Mouse (Mus musculus) CH12.LX (cell line): ENCODE data around the gene App. TPM values are rescaled to one million over a fixed set of nuclear protein-coding genes. Genes with fewer than 3 reads are reported as not detected.

Experiments used
- DNase-seq: peaks from one replicate; pipeline ENCODE4 v3.0.0-alpha.2; 2013; ENCODE audit errors: extremely low read depth
- H3K27ac ChIP-seq: 2 replicates; pipeline ENCODE4 v1.5.1; 2012; ENCODE audit warnings: low read depth, mild to moderate bottlenecking, control low read depth, moderate library complexity; ENCODE audit not compliant: insufficient read depth
- H3K27me3 ChIP-seq: replicated peaks from 2 replicates; pipeline ENCODE3; 2012; ENCODE audit warnings: inconsistent platforms
- H3K36me3 ChIP-seq, 2 experiments: replicated peaks in 1 of 2; 2 replicates each; pipeline versions ENCODE3 to v1.6.1; 2012; ENCODE audit warnings: inconsistent platforms in 1 of 2, low read length in 1 of 2, mild to moderate bottlenecking in 1 of 2, mixed read lengths in 1 of 2, moderate library complexity in 1 of 2; ENCODE audit not compliant: control insufficient read depth in 1 of 2, insufficient read depth in 1 of 2
- H3K4me1 ChIP-seq, 2 experiments: 2 replicates each; pipeline ENCODE4 v1.6.1; 2012; ENCODE audit warnings: inconsistent platforms in 1 of 2, moderate library complexity in 1 of 2; ENCODE audit not compliant: insufficient read depth in 2 of 2, control insufficient read depth in 1 of 2
- H3K4me2 ChIP-seq: 2 replicates; pipeline ENCODE4 v1.6.1; 2012; ENCODE audit warnings: low read depth, mild to moderate bottlenecking, control low read depth; ENCODE audit not compliant: poor library complexity, insufficient read depth, severe bottlenecking
- H3K4me3 ChIP-seq, 3 experiments: fragments of 150-350 bp in 1 of 3; sonication (generic) in 1 of 3; replicated peaks in 1 of 3; 2 replicates each; pipeline versions ENCODE3 to v1.5.1; 2011 to 2012; ENCODE audit warnings: low read depth in 2 of 3, low read length in 2 of 3, mild to moderate bottlenecking in 2 of 3, moderate library complexity in 2 of 3, control low read depth in 1 of 3, improper control_type of control experiment in 1 of 3, inconsistent platforms in 1 of 3, mixed read lengths in 1 of 3; ENCODE audit not compliant: poor library complexity in 1 of 3
- H3K79me2 ChIP-seq: replicated peaks from 2 replicates; pipeline ENCODE4 v1.6.1; 2012; ENCODE audit warnings: mild to moderate bottlenecking, moderate library complexity; ENCODE audit not compliant: control insufficient read depth, poor library complexity, insufficient read depth, severe bottlenecking; ENCODE audit errors: extremely low read depth
- H3K9ac ChIP-seq: 2 replicates; pipeline ENCODE4 v1.6.1; 2012; ENCODE audit warnings: low read depth, mild to moderate bottlenecking, control low read depth, moderate library complexity; ENCODE audit not compliant: insufficient read depth
- H3K9me3 ChIP-seq: replicated peaks from 2 replicates; pipeline ENCODE3; 2012; ENCODE audit warnings: low read length, inconsistent platforms, mixed read lengths
- CTCF ChIP-seq, 2 experiments: IDR thresholded peaks in 1 of 2; conservative IDR thresholded peaks in 1 of 2; 2 replicates each; pipeline ENCODE4 v1.5.1; 2011 to 2012; ENCODE audit warnings: low read depth in 2 of 2, low read length in 2 of 2, improper control_type of control experiment in 1 of 2, inconsistent platforms in 1 of 2, mild to moderate bottlenecking in 1 of 2, moderate library complexity in 1 of 2
- EP300 ChIP-seq: IDR thresholded peaks from 2 replicates; pipeline ENCODE4 v1.6.1; 2011; ENCODE audit warnings: low read length, improper control_type of control experiment
- HCFC1 ChIP-seq: IDR thresholded peaks from 2 replicates; pipeline ENCODE4 v1.6.1; 2012; ENCODE audit warnings: low read depth, mild to moderate bottlenecking, inconsistent platforms, low read length, improper control_type of control experiment
- IRF4 ChIP-seq: IDR thresholded peaks from 2 replicates; pipeline ENCODE4 v1.6.1; 2014; ENCODE audit warnings: low read depth, mild to moderate bottlenecking, inconsistent platforms, low read length, improper control_type of control experiment
- JUND ChIP-seq: conservative IDR thresholded peaks from 2 replicates; pipeline ENCODE4 v1.6.1; 2011; ENCODE audit warnings: low read depth, low read length, improper control_type of control experiment
- KAT2A ChIP-seq: IDR thresholded peaks from 2 replicates; pipeline ENCODE4 v1.6.1; 2012; ENCODE audit warnings: low read length, improper control_type of control experiment, inconsistent platforms; ENCODE audit not compliant: insufficient replicate concordance
- MAZ ChIP-seq: IDR thresholded peaks from 2 replicates; pipeline ENCODE4 v1.6.1; 2012; ENCODE audit warnings: low read depth, mild to moderate bottlenecking, inconsistent platforms, low read length, improper control_type of control experiment, moderate library complexity
- NELFE ChIP-seq: IDR thresholded peaks from 2 replicates; pipeline ENCODE4 v1.6.1; 2011; ENCODE audit warnings: low read depth, low read length, improper control_type of control experiment
- TBP ChIP-seq: conservative IDR thresholded peaks from 2 replicates; pipeline ENCODE4 v1.6.1; 2011; ENCODE audit warnings: low read depth, low read length, improper control_type of control experiment
- UBTF ChIP-seq: IDR thresholded peaks from 2 replicates; pipeline ENCODE4 v1.6.1; 2012; ENCODE audit warnings: low read depth, mild to moderate bottlenecking, inconsistent platforms, low read length, improper control_type of control experiment, moderate library complexity
- USF2 ChIP-seq: conservative IDR thresholded peaks from 2 replicates; pipeline ENCODE4 v1.6.1; 2011; ENCODE audit warnings: low read depth, low read length, improper control_type of control experiment
- ZMIZ1 ChIP-seq: IDR thresholded peaks from 2 replicates; pipeline ENCODE4 v1.6.1; 2012; ENCODE audit warnings: low read depth, mild to moderate bottlenecking, inconsistent platforms, low read length, improper control_type of control experiment
- dilution Hi-C: fragments of 300-500 bp; cut with MboI; formaldehyde crosslinking; loops from 2 replicates; pipeline ENCODE4 v1.14.3; 2020; ENCODE audit warnings: low sequenced_read_pairs; ENCODE audit not compliant: extremely low pct_unique_long_range_greater_than_20kb, extremely low pct_ligation_motif_present
- in situ Hi-C: fragments of 300-500 bp; cut with MboI; formaldehyde crosslinking; loops from 3 replicates; pipeline ENCODE4 v1.14.3; 2019; ENCODE audit warnings: low sequenced_read_pairs, low pct_ligation_motif_present, low pct_unique_long_range_greater_than_20kb, mixed read lengths
- polyA plus RNA-seq: library from polyadenylated mRNA; unstranded; fragments of >175 nt; gene quantifications from 2 replicates; pipeline ENCODE4 v1.2.1, GENCODE M21; 2012; ENCODE audit warnings: low read depth; ENCODE audit not compliant: insufficient read length
- total RNA-seq, 2 experiments: library from RNA; depleted of rRNA; stranded (reverse); fragments of 300-350 nt in 1 of 2; fragments of >200 nt in 1 of 2; gene quantifications; 2 replicates each; pipeline ENCODE4 v1.2.3; 2012 to 2014

Gene App
- total and polyA plus RNA-seq, 3 experiments, result 31.1 to 99.2 (median 84.1) TPM

- Histone ChIP-seq H3K9ac (no peak overlapping the region), H3K4me3 (no peak overlapping the region), H3K27ac (no peak overlapping the region), H3K4me1 (peaks cover 11 to 28% of the 10 kb centered on the region in 2 experiments; a peak in 3 of 4 replicates), H3K36me3 (peaks cover 20 to 47% of the 10 kb centered on the region in 2 experiments), H3K27me3 (no peaks in the 10 kb centered on the region), H3K4me2 (no peak overlapping the region), H3K79me2 (no peaks in the 10 kb centered on the region), H3K9me3 (peaks cover 6% of the 10 kb centered on the region)
- dilution Hi-C loops, result no loop called here
- no peak for DNase-seq
- in situ Hi-C loops, result no loop called here
- TF ChIP-seq HCFC1 (no peak), TBP (no peak), CTCF (conservative IDR thresholded peaks at IDR 0.05 in 1 of 2, IDR thresholded peaks at IDR 0.05 in 1 of 2; ENCODE audit: low read depth in 2 of 2, low read length in 2 of 2) (no peak), NELFE (no peak), JUND (no peak), KAT2A (no peak), MAZ (no peak), ZMIZ1 (no peak), IRF4 (no peak), EP300 (no peak), UBTF (no peak)
Observed at GRCm38 (mm10) chr16:85041153-85041959, 132.2 kb downstream of the App start.

- H3K9me3 ChIP-seq, result peaks cover 6% of the 10 kb centered on the region
- H3K9ac ChIP-seq, result no peak overlapping the region
- TF ChIP-seq USF2, result no peak
- no peaks in the 10 kb centered on the region for H3K27me3 ChIP-seq
- peaks cover 24 to 43% of the 10 kb centered on the region in 2 experiments for H3K36me3 ChIP-seq
- peaks cover 11 to 31% of the 10 kb centered on the region in 2 experiments; a peak in 3 of 4 replicates for H3K4me1 ChIP-seq
- dilution Hi-C loops, result no loop called here
- H3K4me3 ChIP-seq, result no peak overlapping the region
- no peak overlapping the region for H3K4me2 ChIP-seq
- H3K79me2 ChIP-seq, result no peaks in the 10 kb centered on the region
- no peak for DNase-seq
- H3K27ac ChIP-seq, result no peak overlapping the region
- in situ Hi-C loops, result no loop called here
Observed at GRCm38 (mm10) chr16:85038731-85039130, 134.8 kb downstream of the App start.
